Mouse (Mus musculus) heart, embryonic 12.5 days (tissue): ENCODE measurements around the gene Lpcat2. TPM values are rescaled to one million over a fixed set of nuclear protein-coding genes. Genes with fewer than 3 reads are reported as not detected.

Experiments
- ATAC-seq: fragments of 200-750 bp; cut with Nextera tagmentation; 2 replicates; pipeline ENCODE4 v1.8.0; 2017; ENCODE audit warnings: moderate TSS enrichment, moderate library complexity; ENCODE audit not compliant: insufficient number of reproducible peaks, low FRiP score
- H3K27ac ChIP-seq: fragments of 300-500 bp; sonication (generic); 2 replicates; pipeline ENCODE4 v1.5.1; 2016; ENCODE audit warnings: mild to moderate bottlenecking, moderate library complexity; ENCODE audit not compliant: poor library complexity, severe bottlenecking
- H3K27me3 ChIP-seq: fragments of 300-500 bp; sonication (generic); replicated peaks from 2 replicates; pipeline ENCODE4 v1.6.1; 2016; ENCODE audit warnings: mild to moderate bottlenecking, moderate library complexity
- H3K36me3 ChIP-seq: fragments of 300-500 bp; sonication (generic); 2 replicates; pipeline ENCODE4 v1.6.1; 2016; ENCODE audit warnings: mild to moderate bottlenecking, moderate library complexity
- H3K4me1 ChIP-seq: fragments of 300-500 bp; sonication (generic); replicated peaks from 2 replicates; pipeline ENCODE4 v1.6.1; 2016; ENCODE audit warnings: mild to moderate bottlenecking
- H3K4me2 ChIP-seq: fragments of 300-500 bp; sonication (generic); 2 replicates; pipeline ENCODE4 v1.6.1; 2016; ENCODE audit warnings: mild to moderate bottlenecking, moderate library complexity
- H3K4me3 ChIP-seq: fragments of 300-500 bp; sonication (generic); 2 replicates; pipeline ENCODE4 v1.5.1; 2016; ENCODE audit warnings: mild to moderate bottlenecking
- H3K9ac ChIP-seq: fragments of 300-500 bp; sonication (generic); 2 replicates; pipeline ENCODE4 v1.6.1; 2016; ENCODE audit warnings: mild to moderate bottlenecking, moderate library complexity
- H3K9me3 ChIP-seq: fragments of 300-500 bp; sonication (generic); replicated peaks from 2 replicates; pipeline ENCODE4 v1.6.1; 2016; ENCODE audit warnings: mild to moderate bottlenecking, moderate library complexity
- WGBS: fragments of 180-500 bp; shearing (Covaris S2); methylation state at CpG from one replicate; pipeline ENCODE4 v1.1.7; 2016; 5-methylcytosine and 5-hydroxymethylcytosine counted together
- polyA plus RNA-seq: library from polyadenylated mRNA; unstranded; fragments of >200 nt; fragmentation: Nextera tagmentation; extraction: Ambion mirVana; gene quantifications from 2 replicates; pipeline ENCODE4 v1.2.1, GENCODE M21; 2016

Lpcat2 gene
- polyA plus RNA-seq, 1 experiment from 2014 or later: 3.0 TPM

DNA sequence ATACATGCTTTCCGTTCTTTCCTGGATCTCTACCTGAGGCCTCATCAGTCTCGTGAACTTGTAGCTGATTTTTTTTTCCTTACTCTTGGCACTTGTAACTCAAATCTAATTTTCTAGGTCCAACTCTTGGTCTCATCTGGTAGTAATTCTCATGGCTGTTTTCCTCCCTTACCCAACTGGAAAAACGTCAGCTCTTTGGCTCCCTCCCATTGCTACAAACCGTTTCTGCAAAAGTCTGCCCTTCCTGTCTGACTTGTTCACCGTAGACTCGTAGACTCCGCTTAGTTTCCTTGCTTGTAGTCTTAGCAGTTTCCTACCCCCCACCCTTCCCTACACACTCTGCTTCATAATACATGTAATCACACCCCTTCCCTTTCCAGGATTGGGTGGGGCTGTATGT, 58.3 kb downstream of the Lpcat2 start:
- H3K27ac ChIP-seq: no peak overlapping the region
- H3K4me2 ChIP-seq: no peak overlapping the region
- no peak for ATAC-seq
- no peaks in the 10 kb centered on the region for H3K4me1 ChIP-seq
- WGBS: 73% methylated on average over 7 of the region's 7 CpGs
- H3K4me3 ChIP-seq: no peak overlapping the region
- no peaks in the 10 kb centered on the region for H3K36me3 ChIP-seq
- H3K9ac ChIP-seq: no peak overlapping the region
- no peaks in the 10 kb centered on the region for H3K9me3 ChIP-seq
- no peaks in the 10 kb centered on the region for H3K27me3 ChIP-seq

- no peaks in the 10 kb centered on the region for H3K36me3 ChIP-seq
- no peak overlapping the region for H3K4me3 ChIP-seq
- ATAC-seq: no peak
- H3K4me2 ChIP-seq: no peak overlapping the region
- no peaks in the 10 kb centered on the region for H3K27me3 ChIP-seq
- H3K9ac ChIP-seq: no peak overlapping the region
- H3K27ac ChIP-seq: no peak overlapping the region
- H3K9me3 ChIP-seq: no peaks in the 10 kb centered on the region
- H3K4me1 ChIP-seq: no peaks in the 10 kb centered on the region
- 75% methylated on average over 3 of the region's 3 CpGs for WGBS
Observed at GRCm38 (mm10) chr8:92916082-92916481, 60.9 kb downstream of the Lpcat2 start.

DNA sequence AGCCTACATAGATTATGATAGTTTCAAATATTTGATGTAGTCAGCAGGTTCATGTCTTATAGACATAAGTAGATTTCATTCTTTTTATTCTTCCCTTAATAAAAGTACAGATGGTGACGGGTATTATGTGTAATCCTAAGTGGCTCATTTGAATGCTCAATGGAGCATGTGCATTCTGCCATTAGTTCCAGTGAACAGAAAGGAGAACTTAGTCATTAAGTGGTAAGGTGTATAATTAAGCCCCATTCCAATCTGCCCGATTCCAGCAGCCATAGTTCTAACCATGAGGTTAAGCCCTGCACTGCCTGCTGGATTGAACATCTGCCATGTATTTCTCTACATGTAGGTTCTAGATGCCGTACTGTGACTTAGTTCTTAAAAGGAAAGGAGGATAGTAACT, 66.6 kb downstream of the Lpcat2 start:
- no peak for ATAC-seq
- Histone ChIP-seq H3K4me2 (no peak overlapping the region), H3K9ac (no peak overlapping the region), H3K27ac (no peak overlapping the region), H3K4me1 (no peaks in the 10 kb centered on the region), H3K27me3 (no peaks in the 10 kb centered on the region), H3K4me3 (no peak overlapping the region), H3K9me3 (no peaks in the 10 kb centered on the region), H3K36me3 (no peaks in the 10 kb centered on the region)
- 82% methylated on average over 3 of the region's 3 CpGs for WGBS

GRCm38 (mm10) chr8:92928986-92929385, 73.8 kb downstream of the Lpcat2 start:
- H3K4me2 ChIP-seq: no peak overlapping the region
- H3K4me3 ChIP-seq: no peak overlapping the region
- no peaks in the 10 kb centered on the region for H3K4me1 ChIP-seq
- H3K27ac ChIP-seq: no peak overlapping the region
- 78% methylated on average over 4 of the region's 4 CpGs for WGBS
- H3K9ac ChIP-seq: no peak overlapping the region
- no peak for ATAC-seq
- H3K36me3 ChIP-seq: no peaks in the 10 kb centered on the region
- no peaks in the 10 kb centered on the region for H3K27me3 ChIP-seq
- H3K9me3 ChIP-seq: peaks cover 4% of the 10 kb centered on the region; the same call in 1 of the 2 replicates

- Histone ChIP-seq H3K27ac (no peak overlapping the region), H3K9ac (no peak overlapping the region), H3K36me3 (no peaks in the 10 kb centered on the region), H3K9me3 (no peaks in the 10 kb centered on the region), H3K4me2 (no peak overlapping the region), H3K4me1 (0 out of 2 replicates have a peak, but pooled peaks cover 1% of the 10 kb centered on the region), H3K27me3 (no peaks in the 10 kb centered on the region), H3K4me3 (no peak overlapping the region)
- 69% methylated on average over 4 of the region's 4 CpGs for WGBS
- no peak for ATAC-seq
Observed at GRCm38 (mm10) chr8:92938056-92938455, 82.9 kb downstream of the Lpcat2 start.

GRCm38 (mm10) chr8:92949071-92949470, 93.9 kb downstream of the Lpcat2 start:
- H3K4me2 ChIP-seq: no peak overlapping the region
- H3K4me1 ChIP-seq: no peaks in the 10 kb centered on the region
- H3K9ac ChIP-seq: no peak overlapping the region
- no peak overlapping the region for H3K27ac ChIP-seq
- H3K9me3 ChIP-seq: no peaks in the 10 kb centered on the region
- H3K36me3 ChIP-seq: no peaks in the 10 kb centered on the region
- H3K4me3 ChIP-seq: no peak overlapping the region
- no peak for ATAC-seq
- H3K27me3 ChIP-seq: no peaks in the 10 kb centered on the region; the same call in 1 of the 2 replicates
- WGBS: 75% methylated on average over 4 of the region's 4 CpGs

GRCm38 (mm10) chr8:92950639-92951371, 95.7 kb downstream of the Lpcat2 start:
- Histone ChIP-seq H3K27ac (no peak overlapping the region), H3K4me3 (no peak overlapping the region), H3K27me3 (peaks cover 4% of the 10 kb centered on the region; the same call in 1 of the 2 replicates), H3K36me3 (no peaks in the 10 kb centered on the region), H3K9ac (no peak overlapping the region), H3K9me3 (no peaks in the 10 kb centered on the region), H3K4me2 (no peak overlapping the region), H3K4me1 (no peaks in the 10 kb centered on the region)
- 74% methylated on average over 12 of the region's 12 CpGs for WGBS
- no peak for ATAC-seq

DNA sequence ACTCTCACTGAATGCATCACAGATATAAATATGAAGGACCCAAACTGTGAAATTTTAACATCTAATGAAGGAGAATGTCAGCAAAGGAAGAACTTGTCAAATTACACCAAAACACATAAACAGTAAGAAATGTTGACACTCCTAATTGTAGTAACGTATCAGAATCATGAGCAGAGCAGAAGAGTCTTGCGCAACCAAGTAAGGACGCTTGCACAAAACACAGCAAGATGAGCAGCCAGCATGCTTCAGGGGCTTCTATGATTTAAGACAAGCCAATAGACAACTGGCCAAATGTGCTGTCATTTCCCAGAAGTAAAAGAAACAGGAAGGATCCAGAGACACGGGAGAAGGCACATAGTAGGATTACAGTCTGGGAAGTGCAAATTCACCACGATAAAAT, 98.9 kb downstream of the Lpcat2 start:
- no peak overlapping the region for H3K4me3 ChIP-seq
- no peak overlapping the region for H3K9ac ChIP-seq
- no peaks in the 10 kb centered on the region for H3K4me1 ChIP-seq
- no peak overlapping the region for H3K27ac ChIP-seq
- H3K9me3 ChIP-seq: no peaks in the 10 kb centered on the region
- WGBS: 72% methylated on average over 5 of the region's 5 CpGs
- no peak for ATAC-seq
- peaks cover 26% of the 10 kb centered on the region for H3K27me3 ChIP-seq
- H3K36me3 ChIP-seq: no peaks in the 10 kb centered on the region
- no peak overlapping the region for H3K4me2 ChIP-seq

- H3K9ac ChIP-seq: peak within 1 kb of the TSS; percentile 52
- 55% methylated on average over 10 of the region's 10 CpGs for WGBS
- peak within 1 kb of the TSS; percentile 82 for H3K4me2 ChIP-seq
- no peak for ATAC-seq
- peaks cover 78% of the 10 kb centered on the region for H3K27me3 ChIP-seq
- H3K36me3 ChIP-seq: no peaks in the 10 kb centered on the region
- no peaks in the 10 kb centered on the region for H3K9me3 ChIP-seq
- H3K27ac ChIP-seq: no peak within 1 kb of the TSS
- peaks cover 13% of the 10 kb centered on the region for H3K4me1 ChIP-seq
- H3K4me3 ChIP-seq: peak within 1 kb of the TSS; percentile 47
Observed at GRCm38 (mm10) chr8:92959779-92960178, 104.6 kb downstream of the Lpcat2 start, which contains the start of gene Slc6a2. TSS of gene Slc6a2 (plus strand) at chr8:92960079.

GRCm38 (mm10) chr8:92960451-92960911, 105.3 kb downstream of the Lpcat2 start:
- H3K9ac ChIP-seq: peak overlapping the region; percentile 52
- H3K27ac ChIP-seq: no peak overlapping the region
- H3K4me2 ChIP-seq: peak overlapping the region; percentile 82
- H3K4me3 ChIP-seq: peak overlapping the region; percentile 47
- ATAC-seq: peak; percentile 22; the same call in 1 of the 2 replicates
- 1% methylated on average over 42 of the region's 42 CpGs for WGBS
- H3K4me1 ChIP-seq: peaks cover 13% of the 10 kb centered on the region
- no peaks in the 10 kb centered on the region for H3K9me3 ChIP-seq
- H3K27me3 ChIP-seq: peaks cover 79% of the 10 kb centered on the region
- no peaks in the 10 kb centered on the region for H3K36me3 ChIP-seq

GRCm38 (mm10) chr8:92961088-92961487, 105.9 kb downstream of the Lpcat2 start:
- H3K4me1 ChIP-seq: peaks cover 13% of the 10 kb centered on the region
- H3K9ac ChIP-seq: no peak overlapping the region
- no peak overlapping the region for H3K27ac ChIP-seq
- H3K36me3 ChIP-seq: no peaks in the 10 kb centered on the region
- WGBS: 1% methylated on average over 25 of the region's 25 CpGs
- no peak for ATAC-seq
- no peaks in the 10 kb centered on the region for H3K9me3 ChIP-seq
- peak overlapping the region; percentile 47 for H3K4me3 ChIP-seq
- peaks cover 75% of the 10 kb centered on the region for H3K27me3 ChIP-seq
- peak overlapping the region; percentile 82 for H3K4me2 ChIP-seq
